Mouse (Mus musculus): ENCODE measurements around the gene Nemf.

DNA sequence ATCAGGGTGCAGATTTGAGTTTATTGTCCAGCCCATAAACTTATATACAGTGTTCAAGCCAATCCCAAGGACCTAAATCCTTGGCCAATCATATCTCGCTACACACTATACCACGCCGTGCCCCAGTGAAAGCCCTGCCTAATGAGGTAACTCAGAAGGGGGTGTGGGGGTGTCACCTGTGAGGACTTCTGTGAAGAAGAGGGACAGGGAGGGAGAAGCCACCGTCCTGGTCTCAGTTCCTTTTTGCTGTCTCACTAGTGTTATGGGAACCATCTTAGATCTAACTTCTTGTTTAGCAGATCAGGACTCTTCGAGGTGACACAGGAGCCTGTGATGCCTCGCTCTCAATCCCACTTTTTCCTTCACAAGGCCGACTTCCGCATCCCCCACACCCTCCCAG is 69.4 kb downstream of the Nemf start:
- no peak for TF ChIP-seq MAX (IDR thresholded peaks at IDR 0.05)
- TF ChIP-seq CTCF (IDR thresholded peaks at IDR 0.05; ENCODE audit: control insufficient read depth, insufficient read depth, insufficient read length) = no peak
- TF ChIP-seq FOSL1 (IDR thresholded peaks at IDR 0.05; ENCODE audit: insufficient read depth, low read length, poor library complexity, severe bottlenecking) = no peak
- TF ChIP-seq USF1 (IDR thresholded peaks at IDR 0.05; ENCODE audit: low read depth) = no peak
- no peak for TF ChIP-seq MYOG (IDR thresholded peaks at IDR 0.05; ENCODE audit: control insufficient read depth, extremely low read depth, insufficient read length)
- no peak for TF ChIP-seq CEBPB (IDR thresholded peaks at IDR 0.05; ENCODE audit: low read depth)
